Mouse (Mus musculus) right cerebral cortex, adult 2 months (tissue): ENCODE results near the gene Fam71f2.
A peak's percentile ranks its signal among the peaks of the same experiment; 100 is the strongest.

Experiments used
- DNase-seq, 2 experiments: peaks; one replicate each; pipeline ENCODE4 v3.0.0; 2021 to 2022; ENCODE audit warnings: low spot score in 2 of 2

Gene Fam71f2

DNA sequence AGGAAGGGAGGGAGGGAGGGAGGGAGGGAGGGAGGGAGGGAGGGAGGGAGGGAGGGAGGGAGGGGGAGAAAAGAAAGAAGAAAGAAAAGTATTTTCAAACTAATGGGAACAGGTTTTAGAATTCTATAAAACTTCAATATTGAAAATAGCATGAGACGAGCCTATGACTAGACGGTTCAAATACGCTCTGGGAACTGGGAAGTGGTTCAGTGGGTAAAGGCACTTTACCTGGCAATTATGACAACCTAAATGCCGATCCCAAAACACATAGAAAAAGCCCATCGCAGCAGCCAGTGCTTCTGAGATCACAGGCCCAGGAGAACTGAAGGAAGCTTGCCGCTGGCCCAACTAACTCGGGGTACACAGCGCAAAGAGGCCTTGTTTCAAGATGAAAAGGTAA lies at the start of gene Fam71f2:
Gene Fam71f2, plus strand, starts transcription at position 301 of the 400 bp plus-strand sequence.
- no peak for DNase-seq

DNA sequence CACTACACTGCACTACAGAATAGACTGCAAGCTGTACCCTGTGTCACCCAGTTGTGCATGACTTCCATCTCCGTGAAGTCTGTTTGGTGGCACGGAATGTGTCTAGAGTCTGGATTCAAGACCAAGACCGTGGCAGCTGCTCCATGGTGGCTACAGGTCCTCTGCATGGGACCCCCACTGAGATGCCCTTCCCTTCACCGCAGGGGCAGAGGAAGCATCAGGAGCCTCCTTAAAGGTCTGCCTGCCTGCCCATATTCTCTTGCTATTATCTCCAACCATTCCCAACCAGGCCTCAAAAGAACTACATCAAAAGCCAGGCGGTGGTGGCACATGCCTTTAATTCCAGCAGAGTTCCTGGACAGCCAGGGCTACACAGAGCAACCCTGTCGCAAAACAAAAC lies 49.0 kb upstream of the Fam71f2 start:
- DNase-seq, result no peak

DNA sequence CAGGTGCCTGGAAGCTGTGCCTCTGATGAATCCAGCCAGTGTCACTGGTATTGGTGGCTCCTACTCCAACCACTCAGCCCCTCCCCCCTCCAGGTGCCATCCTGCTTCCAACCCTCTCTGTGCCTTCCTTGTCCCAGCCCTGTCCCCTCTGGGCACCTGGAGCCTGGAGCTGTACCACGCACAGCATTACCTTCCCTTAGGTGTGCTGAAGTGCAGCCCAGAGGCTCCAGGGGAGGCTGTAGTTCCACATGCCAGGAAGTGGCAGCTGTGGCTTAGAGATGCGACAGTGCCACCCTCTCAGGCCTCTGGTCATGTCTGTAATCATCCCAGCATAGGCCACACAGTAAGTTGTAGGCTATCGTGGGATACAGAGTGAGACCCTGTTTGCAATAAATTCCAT lies 47.6 kb upstream of the Fam71f2 start:
- no peak for DNase-seq

DNA sequence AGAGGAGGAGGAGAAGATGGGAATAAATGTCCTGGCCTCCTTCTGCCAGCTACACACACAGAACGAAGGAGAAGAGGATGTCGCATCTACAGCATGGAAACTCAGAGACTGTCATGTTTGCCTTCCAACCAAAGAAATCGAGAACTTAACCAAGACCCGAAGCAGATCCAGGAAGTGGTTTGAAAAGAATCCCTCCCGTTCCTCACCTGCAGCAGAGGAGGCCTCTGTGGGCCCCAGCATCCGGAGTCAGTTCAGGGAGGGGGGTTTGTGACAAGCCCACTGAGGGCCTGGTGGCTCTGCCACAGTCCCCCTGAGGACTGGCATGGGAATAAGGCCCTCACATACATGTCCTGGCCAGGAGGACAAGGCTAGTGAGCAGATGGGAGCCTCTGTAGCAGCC lies 47.1 kb upstream of the Fam71f2 start:
- no peak for DNase-seq

DNA sequence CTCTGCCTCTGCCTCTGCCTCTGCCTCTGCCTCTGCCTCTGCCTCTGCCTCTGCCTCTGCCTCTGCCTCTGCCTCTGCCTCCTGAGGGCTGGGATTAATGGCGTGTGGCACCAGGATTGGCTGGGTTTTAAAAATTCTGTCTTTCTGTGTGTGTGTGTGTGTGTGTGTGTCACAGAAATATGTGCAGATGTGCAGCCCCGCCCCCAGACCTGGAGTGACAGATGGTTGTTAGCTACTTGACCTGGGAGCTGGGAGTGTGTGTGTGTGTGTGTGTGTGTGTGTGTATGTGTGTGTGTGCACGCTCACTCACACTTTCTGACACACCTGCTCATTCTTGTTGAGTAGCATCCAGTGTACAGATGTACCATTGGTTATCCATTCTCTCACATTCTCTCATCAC lies 45.7 kb upstream of the Fam71f2 start:
- no peak for DNase-seq

DNA sequence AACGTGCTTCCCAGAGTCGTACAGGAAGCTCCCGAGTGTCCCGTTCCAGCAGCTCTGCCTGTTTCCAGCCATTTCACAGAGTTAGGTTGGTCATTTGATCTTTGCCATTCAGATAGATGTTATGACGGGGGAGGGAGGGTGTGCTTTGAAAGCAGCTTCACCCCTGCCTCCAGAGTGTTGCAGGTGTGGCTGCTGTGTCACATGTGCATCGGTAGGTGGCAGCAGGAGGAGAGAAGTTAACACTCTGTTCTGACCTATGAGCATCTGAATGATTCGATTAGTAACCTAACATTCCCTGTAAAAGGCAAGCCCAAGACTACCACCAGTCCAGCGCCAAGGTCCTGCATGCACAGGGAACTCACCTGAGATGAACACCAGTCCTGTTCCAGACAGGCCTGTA lies 45.1 kb upstream of the Fam71f2 start:
- no peak for DNase-seq

DNA sequence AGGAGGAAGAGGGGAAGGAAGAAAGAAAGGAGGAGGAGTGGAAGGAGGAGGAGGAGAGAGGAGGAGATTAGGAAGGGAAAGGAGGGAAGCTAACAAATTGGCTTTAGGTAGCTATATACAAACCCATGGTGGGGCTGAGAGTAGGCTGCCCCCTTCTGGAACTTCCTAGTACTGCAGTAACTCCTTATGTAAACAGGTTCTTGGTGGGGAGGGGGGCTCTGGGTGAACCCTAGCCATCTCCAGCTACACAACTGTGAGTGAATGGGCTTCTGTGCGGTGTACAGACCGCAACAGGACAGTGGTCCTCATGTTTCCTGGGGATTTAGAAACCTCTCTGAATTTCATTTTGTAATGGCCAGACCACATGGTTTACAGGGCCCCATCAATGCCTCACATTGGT lies 38.6 kb upstream of the Fam71f2 start:
- peak; percentile 28 to 33 for DNase-seq

DNA sequence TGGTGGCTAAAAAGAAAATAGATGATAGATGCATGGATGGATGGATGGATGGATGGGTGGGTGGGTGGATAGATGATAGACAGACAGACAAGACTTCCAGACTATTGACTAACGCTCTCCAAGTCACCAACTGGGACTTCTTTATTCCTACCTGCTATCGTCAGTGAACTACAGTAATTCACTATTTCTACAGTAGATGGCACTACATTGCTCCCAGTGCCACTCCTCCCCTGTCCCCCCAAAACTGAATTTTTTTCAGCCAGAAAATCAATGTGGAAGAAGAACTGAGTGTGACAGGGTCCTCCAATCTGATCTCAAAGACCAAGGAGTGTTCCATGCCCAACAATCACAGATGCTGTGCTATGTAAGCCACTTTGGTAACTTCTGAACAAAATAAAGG lies 37.7 kb upstream of the Fam71f2 start:
- DNase-seq, result no peak

DNA sequence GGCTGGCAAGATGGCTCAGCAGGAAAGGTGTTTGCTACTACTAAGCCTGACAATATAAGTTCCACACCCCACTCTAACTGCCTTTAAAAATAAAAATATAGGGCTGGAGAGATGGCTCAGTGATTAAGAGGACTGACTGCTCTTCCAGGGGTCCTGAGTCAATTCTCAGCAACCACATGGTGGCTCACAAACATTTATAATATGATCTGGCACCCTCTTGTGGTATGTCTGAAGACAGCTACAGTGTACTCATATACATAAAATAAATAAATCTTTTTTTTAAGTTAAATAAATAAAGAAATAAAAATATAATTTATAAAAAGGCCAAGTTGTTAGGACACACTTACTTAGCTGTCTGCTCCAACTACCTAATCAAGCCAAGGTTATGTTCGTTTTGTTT lies 37.1 kb upstream of the Fam71f2 start:
- no peak for DNase-seq

DNA sequence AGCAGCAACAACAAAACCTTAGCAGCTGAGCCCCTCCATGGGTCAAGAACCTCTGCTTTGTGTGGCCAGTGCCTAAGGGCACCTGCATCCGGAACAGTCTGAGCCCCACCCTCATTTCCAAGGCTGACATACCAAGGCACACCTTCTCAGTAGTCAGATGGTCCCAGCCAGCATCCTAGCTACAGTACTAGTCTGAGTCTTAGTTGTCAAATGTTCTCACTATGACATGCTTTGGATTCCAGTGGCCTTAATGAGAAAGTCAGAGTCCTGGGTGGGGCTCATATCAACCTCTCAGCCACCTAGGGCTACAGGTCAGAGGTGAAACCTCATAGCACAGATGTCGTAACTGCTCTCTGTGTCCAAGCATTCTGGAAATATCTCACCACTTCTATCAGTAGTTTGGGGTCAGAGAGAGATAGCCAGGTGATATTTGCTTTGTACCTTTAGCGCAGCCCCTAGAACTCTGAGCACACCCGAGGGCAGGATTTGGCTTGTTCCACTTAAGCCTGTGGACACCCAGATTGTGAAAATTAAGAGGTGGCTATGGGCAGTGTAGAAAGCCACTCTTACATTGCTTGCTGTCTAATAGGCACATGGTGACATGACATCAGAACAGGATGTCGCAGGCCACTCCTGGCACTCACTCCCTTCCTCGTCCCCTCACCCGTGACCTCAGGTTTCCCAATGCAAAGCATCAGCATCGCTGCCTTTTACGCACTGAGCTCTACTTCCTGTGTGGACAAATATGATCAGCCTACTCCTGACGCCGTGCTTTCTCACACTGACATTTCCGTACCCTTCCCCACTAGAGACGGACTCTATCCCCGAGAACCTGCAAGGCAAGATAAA lies 33.9 kb upstream of the Fam71f2 start:
- no peak for DNase-seq

DNA sequence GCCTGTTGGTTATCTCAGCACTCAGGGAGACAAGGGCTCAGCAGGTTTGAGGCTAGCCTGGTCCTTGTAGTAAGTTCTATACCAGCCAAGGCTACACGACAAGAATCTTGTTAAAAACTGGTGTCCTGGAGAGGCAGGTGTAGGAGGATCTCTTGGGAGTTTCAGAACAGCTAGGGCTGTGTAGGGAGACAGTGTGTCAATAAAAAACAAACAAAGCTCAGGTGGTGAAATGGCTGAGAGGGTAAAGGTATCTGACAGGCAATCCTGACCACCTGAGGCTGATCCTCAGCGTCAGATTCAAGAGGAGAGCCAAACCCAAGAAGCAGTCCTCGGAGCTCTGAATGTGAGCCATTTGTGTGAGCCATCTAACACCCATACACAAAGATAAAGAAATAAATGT lies 33.2 kb upstream of the Fam71f2 start:
- no peak for DNase-seq

DNA sequence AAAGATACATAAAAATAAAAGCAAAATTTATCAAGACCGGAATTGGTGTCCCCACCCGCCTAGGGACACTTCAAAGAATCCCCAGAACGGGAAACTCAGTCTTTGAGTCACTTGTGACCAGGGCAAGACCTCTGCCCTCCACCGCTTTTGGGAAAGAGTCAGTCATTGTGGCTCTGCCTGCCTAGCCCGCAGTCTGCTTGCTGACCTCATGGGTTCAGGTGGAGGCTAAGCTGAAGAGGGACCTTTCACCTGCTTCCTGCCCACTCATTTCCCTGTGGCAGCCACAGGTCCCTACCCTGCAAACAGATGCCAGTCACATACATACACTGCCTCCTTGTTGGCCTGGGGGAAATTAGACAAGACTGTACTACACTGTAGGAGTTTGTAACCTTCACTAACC lies 32.8 kb upstream of the Fam71f2 start:
- DNase-seq, result no peak

DNA sequence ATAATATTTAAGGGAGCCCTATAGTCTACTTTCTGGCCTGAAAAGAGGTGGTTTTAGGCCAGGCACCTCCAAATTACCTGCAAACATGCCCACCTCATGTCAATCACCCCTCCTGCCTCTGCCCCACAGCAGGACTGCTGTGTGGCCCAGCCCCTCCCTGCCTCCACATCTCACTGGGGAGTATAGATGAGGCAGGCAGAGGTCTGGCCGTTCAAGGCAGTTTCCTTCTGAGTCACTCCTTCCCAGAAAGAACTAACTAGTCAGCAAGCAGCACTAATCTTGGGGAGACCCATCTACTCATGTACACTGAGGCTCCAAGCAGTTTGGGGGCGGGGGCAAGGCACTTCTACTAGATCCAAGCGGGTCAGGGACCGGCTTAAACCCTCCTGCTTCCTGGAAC lies 32.3 kb upstream of the Fam71f2 start:
- no peak for DNase-seq

DNA sequence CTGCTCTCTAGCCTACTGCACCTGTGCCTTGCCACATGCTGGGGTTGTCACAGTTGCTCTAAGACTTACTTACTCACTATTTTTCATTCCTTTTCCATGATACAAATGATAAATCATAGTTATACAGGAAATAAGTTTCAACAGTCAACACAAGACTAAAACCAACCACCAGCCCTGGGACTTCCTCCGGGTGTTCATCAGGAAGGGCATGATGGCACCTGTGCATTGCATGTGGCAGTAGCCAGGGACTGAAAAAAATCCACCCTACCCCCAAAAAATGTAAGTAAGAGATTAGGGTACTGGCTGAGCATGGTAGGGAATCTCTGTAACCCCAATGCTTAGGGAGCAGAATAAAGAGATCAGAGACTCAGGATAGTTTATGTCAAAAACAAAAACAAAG lies 20.0 kb upstream of the Fam71f2 start:
- DNase-seq, result no peak

DNA sequence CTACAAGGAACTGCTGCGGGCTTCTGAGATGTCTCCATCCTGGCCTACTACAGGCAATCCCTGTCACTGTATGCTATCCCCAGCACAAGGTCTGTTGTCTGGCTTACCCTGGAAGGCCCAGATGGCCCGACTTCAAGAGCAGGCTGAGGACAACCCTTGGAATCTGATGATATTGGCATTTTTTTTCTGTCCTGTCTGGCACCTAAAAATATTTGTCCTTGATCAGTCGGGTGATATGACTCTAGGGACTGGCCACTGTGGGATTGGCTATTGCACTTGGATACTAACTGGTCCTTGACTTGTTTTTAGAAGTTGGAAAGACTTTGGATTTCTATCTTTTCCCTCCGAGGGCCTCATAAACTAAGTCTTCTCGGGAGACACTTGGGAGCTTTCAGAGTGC lies 17.6 kb upstream of the Fam71f2 start:
- DNase-seq, result no peak

DNA sequence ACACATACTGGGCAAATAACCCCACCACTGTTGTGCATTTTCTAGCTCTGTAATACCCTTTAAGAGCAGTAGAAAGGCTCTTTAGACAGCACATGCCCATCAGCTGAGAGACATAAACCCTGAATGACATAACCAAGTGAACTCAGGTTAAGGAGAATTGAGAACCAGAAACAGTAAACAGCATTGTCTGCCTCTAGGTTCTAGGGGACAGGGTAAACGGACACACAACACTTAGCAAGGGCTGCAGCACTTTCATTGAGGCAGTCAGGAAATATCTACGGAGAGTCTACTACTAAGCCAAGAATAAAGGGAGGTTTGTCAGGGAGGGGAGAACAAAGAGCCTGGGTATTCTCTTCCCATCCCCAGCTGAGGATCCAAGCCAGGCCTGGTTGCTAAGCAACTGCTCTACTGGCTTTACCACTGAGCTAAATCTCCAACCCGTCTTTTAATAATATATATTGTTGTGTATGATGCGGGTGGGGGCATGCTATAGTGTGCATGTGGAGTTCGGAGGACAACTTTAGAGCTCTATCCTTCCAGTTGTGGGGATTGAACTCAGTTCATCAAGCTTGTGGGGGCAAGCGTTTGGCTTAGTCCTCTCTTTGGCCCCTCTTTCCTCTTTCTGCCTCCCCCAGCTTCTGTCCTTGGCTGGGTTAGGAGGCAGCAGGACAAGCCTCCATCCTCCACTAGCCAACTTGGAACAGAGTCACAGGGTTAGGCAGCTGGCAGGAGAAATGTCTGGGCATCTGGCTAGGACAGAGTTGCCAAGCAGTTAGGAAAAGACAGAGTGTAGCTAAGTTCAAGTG lies 15.5 kb upstream of the Fam71f2 start:
- peak; percentile 23 to 43 for DNase-seq

DNA sequence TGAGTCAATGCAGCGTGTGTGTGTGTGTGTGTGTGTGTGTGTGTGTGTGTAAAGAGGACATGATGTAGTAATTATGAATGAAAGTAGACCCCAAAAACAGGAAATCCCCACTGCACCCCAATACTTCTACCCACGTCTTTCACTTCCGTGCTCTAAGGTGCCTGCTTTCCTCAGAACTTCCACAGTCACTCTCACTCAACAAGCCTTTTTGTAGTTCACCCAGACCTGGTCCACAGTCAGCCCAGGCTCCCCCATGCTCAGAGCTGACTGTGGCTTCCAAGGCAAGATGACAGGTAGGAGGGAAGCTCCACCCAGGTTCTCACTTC lies 15.0 kb upstream of the Fam71f2 start:
- DNase-seq, result no peak

DNA sequence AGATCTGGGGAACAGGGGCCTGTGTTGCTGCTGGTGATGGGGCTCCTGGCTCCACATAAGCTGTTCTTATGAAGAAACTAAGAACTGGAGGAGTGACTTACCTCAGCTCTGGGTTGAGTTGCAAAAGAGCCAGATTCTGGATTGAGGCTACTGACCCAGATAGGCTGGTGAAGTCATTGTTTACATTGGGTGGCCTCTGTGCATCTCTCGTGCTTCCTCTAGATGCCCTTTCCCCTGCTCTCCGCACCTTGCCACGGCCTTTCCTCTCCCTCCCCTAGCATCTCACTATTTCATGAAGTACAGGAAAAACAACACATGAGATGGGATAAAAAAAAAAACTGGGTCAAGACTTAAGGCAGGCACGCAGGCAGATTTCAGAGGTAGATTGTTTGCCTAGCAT lies 12.5 kb upstream of the Fam71f2 start:
- no peak for DNase-seq

DNA sequence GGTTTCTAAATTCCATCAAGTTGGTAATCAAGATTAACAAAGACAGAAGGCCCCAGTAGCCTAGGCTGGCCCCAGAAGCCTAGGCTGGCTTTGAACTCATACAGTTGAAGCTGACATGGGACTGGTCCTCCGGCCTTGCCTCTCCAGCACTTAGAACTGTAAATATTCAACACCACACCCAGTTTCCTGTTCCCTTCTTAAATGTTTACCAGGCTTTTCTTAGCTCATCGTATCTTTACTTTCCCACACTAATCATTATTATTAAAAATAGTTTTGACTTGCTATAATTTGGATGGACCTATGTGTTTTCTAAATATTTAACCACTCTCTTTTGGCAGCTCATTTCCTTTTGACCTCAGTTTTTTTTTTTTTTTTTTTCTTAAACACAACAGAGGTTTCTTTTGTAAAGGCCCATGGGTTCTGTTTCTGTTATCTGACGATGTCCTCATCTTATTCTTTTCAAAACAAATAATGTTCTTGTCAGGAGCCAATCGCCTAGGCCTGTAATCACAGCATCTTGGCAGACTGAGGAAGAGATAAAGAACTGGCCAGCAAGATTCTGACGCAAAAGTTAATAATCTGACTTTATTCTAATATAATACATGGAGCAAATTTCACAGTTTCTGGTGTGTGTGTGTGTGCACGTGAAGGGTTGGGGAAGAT lies 10.3 kb upstream of the Fam71f2 start:
- no peak for DNase-seq

DNA sequence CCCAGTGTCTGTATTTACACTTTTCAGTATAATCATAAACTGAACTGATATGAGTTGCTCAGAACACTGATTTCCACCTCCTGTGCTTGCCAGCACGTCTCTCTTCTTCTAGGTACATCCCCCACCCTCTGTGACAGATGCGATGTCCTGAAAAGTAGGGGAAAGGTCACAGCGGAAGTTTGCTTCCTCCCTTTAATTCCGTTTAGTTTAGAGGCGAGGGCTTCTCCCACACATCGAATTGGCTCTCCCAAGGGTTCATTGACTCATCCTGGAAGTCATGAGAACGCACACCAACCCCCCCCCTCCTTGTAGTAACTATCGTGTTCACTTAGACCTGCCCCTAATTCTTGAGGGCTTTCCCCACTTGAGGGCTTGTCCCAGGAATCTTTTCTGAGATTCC lies 8.4 kb upstream of the Fam71f2 start:
- DNase-seq, result no peak

DNA sequence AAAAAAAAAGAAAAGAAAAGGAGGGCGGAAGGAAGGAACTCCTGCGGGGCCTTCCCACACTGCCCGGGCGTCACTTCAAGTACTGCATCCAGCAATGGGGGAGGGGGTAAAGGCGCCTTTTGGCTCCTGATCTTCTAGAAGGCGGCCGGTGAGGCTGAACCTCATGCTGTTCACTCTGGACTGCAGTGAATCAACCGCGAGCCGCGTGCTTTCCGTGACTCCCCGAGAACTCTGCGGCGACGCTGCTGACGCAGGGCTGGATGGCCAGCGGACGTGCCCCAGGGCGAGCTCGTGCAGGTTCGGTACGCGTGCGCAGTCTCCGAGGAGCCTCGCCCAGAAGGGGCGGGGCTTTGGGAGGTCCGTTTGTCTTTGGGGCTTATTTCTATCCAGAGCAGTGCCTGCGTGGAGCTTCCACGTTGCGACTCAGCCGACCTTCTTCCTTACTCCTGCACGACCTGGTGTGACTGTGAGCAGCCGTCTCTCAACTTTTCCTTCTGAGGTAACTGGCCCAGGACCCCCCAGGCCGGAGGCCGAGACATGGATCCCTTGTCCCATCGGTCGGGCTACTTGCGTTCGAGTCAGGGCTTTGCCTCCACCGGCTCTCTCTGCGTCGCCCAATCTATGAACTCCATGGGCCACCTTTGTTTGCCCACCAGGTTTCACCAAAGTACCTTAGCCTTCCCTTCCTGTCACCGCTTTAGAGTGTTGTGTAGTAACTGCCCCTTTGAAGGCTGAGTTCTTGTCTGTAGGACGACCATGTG lies 6.9 kb upstream of the Fam71f2 start, which contains the start of gene Hilpda:
Gene Hilpda, plus strand, starts transcription at position 177 of the 761 bp plus-strand sequence.
- peak; percentile 85 to 90 for DNase-seq

DNA sequence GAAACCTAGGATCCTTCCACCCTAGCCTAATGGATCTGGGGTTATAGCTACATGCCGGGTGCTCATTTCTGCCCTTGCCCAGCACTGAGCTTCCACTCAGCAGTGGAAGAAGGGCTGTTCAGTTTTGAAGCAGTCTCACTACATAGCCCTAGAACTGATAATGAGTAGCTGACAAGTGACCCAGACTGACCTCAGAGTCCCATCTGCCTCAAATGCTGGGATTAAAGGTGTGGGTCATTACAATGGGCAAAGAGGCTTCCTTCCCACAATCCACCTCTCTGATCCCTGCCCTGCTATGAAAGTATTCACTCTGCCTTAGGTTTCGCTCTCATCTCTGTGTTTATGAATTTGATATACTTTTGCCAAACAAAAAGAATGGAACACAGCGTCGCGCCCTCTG lies 2.6 kb upstream of the Fam71f2 start:
- DNase-seq, result no peak
